Mouse (Mus musculus): Measurements from ENCODE around the gene Vamp5. TPM values are rescaled to one million over a fixed set of nuclear protein-coding genes. Genes with fewer than 3 reads are reported as not detected.

Gene Vamp5
- polyA plus RNA-seq, 1 experiment from 2014 or later, result 23.9 TPM

DNA sequence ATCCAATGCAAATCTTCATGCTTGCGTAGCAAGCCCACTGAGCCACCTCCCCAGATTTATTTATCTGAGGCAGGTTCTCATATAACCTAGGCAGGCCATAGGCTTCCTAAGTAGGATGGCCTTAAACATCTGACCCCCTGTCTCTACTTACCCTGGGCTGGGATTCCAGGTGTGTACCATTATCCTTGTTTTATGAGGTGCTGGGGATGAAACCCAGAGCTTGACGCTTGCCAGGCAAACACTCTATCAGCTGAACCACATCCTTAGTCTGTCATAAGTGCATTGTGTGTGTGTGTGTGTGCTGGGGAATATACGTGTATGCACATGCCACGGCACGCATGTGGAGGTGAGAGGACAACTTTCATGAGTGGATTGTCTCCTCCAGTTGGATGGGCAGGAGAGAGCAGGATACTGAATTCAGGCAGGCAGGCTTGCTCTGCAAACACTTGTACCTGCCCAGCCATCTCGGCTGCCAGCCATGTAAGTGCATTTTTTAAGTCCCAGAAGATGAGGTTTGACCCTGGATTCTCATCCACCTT, 8.6 kb upstream of the Vamp5 start:
- WGBS, result 72% methylated on average over 6 of the region's 6 CpGs
- Histone ChIP-seq H3K9ac (0 out of 2 replicates have a peak overlapping the region, but pooled peaks have one; percentile 16), H3K4me1 (peaks cover 23% of the 10 kb centered on the region), H3K36me3 (peaks cover 29% of the 10 kb centered on the region), H3K9me3 (no peaks in the 10 kb centered on the region), H3K4me2 (peak overlapping the region; percentile 70), H3K4me3 (replicated peaks) (peak overlapping the region; percentile 65), H3K27me3 (replicated peaks) (no peaks in the 10 kb centered on the region), H3K27ac (peak overlapping the region; percentile 98)
- ATAC-seq (ENCODE audit: insufficient read depth, low FRiP score, low read depth), result no peak

DNA sequence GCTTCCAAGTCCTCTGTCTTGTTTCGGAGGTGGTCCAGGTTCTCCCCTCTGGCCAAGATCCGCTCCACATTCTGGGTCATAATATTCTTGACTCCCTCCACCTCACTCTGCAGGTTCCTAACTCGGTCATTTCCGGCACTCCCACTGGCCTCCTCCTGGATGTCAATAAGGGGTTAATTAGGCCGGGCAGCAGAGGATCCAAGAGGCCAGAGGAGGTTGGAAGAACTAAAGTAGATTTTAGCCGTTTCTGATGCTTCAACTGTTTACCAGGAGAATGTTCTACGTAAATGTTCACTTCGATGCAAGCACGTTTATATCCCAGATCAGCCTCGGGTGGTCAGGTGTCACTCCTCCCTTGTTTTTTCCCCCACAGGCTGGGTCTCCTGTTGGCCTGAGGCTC, 8.0 kb upstream of the Vamp5 start:
- no peaks in the 10 kb centered on the region for H3K9me3 ChIP-seq
- H3K4me2 ChIP-seq, result peak overlapping the region; percentile 70
- WGBS, result 64% methylated on average over 10 of the region's 10 CpGs
- H3K27me3 ChIP-seq (replicated peaks), result no peaks in the 10 kb centered on the region
- ATAC-seq (ENCODE audit: insufficient read depth, low FRiP score, low read depth), result no peak
- H3K4me3 ChIP-seq (replicated peaks), result no peak overlapping the region
- no peak overlapping the region for H3K27ac ChIP-seq
- peaks cover 21% of the 10 kb centered on the region for H3K4me1 ChIP-seq
- peaks cover 29% of the 10 kb centered on the region for H3K36me3 ChIP-seq
- no peak overlapping the region for H3K9ac ChIP-seq

DNA sequence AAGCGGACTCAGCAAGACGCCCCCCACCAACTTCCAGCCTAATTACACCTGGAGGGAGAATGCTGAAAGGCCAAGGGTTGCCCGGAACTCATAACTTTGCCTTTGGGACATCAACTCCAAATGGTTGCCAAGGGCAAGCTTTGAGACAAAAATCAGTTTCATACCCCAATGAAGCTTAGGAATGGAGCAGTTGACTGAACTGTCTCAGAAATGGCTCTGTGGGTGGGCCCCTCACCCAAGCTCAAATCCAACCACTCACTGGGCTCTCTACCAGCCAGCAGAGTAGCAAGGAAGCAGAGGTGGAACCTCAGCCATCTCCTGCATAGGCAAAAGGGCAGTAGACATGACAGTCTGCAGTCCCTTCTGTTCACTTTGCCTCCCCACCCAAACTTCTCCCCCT, 7.5 kb upstream of the Vamp5 start:
- WGBS, result 88% methylated on average over 3 of the region's 3 CpGs
- H3K4me2 ChIP-seq, result peak overlapping the region; percentile 70; the same call in 1 of the 2 replicates
- no peak for ATAC-seq (ENCODE audit: insufficient read depth, low FRiP score, low read depth)

DNA sequence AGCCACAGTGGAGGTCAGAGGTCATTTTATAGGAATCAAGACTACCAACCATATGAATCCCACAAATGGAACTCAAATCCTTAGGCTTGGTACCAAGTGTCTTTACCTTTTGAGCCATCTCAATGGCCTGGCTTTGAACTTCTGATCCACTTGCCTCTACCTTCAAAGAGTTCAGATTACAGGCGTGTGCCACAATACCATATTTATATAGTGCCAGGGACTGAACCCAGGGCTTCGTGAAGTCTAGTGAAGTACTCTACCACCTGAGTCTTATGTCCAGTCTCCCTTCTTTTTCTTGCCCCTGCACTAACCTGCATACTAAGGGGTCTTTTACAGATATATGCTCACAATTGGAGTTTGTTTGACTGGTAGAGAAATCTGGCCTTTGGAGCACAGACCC, 6.3 kb upstream of the Vamp5 start:
- Histone ChIP-seq H3K4me2 (no peak overlapping the region), H3K9me3 (no peaks in the 10 kb centered on the region), H3K9ac (no peak overlapping the region), H3K4me3 (replicated peaks) (no peak overlapping the region), H3K4me1 (peaks cover 20% of the 10 kb centered on the region), H3K27ac (no peak overlapping the region), H3K27me3 (replicated peaks) (no peaks in the 10 kb centered on the region), H3K36me3 (peaks cover 29% of the 10 kb centered on the region)
- ATAC-seq (ENCODE audit: insufficient read depth, low FRiP score, low read depth), result no peak
- WGBS, result 92% methylated on average over 2 of the region's 2 CpGs

More for the DNA sequence above, 7.5 kb upstream of the Vamp5 start:
- no peak overlapping the region for H3K27ac ChIP-seq
- no peak overlapping the region for H3K4me3 ChIP-seq (replicated peaks)
- H3K27me3 ChIP-seq (replicated peaks), result no peaks in the 10 kb centered on the region
- H3K9me3 ChIP-seq, result no peaks in the 10 kb centered on the region
- H3K4me1 ChIP-seq, result peaks cover 20% of the 10 kb centered on the region
- peaks cover 29% of the 10 kb centered on the region for H3K36me3 ChIP-seq
- H3K9ac ChIP-seq, result no peak overlapping the region

DNA sequence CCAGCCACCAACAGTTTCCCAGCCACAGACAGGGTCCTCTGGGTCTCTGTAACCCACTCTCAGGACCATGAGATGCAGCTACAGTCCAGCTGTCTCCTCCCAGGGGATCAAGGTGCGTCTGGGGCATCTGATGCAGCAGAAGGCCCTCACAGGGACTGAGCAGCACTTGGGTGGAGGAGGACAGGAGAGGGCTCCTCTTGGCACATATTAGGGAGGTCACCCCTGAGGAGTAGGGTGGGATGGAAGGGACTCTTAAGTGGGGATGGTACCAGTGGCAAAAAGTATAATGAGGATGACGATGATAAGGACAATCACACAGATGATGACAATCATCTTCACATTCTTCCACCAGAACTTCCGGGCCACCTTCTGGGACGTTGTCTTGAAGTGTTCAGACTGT, 5.0 kb upstream of the Vamp5 start:
- H3K9ac ChIP-seq, result no peak overlapping the region
- H3K4me3 ChIP-seq (replicated peaks), result no peak overlapping the region
- H3K4me1 ChIP-seq, result peaks cover 16% of the 10 kb centered on the region
- WGBS, result 80% methylated on average over 4 of the region's 4 CpGs
- no peaks in the 10 kb centered on the region for H3K27me3 ChIP-seq (replicated peaks)
- no peak overlapping the region for H3K27ac ChIP-seq
- ATAC-seq (ENCODE audit: insufficient read depth, low FRiP score, low read depth), result no peak
- no peaks in the 10 kb centered on the region for H3K9me3 ChIP-seq
- peaks cover 29% of the 10 kb centered on the region for H3K36me3 ChIP-seq
- no peak overlapping the region for H3K4me2 ChIP-seq

DNA sequence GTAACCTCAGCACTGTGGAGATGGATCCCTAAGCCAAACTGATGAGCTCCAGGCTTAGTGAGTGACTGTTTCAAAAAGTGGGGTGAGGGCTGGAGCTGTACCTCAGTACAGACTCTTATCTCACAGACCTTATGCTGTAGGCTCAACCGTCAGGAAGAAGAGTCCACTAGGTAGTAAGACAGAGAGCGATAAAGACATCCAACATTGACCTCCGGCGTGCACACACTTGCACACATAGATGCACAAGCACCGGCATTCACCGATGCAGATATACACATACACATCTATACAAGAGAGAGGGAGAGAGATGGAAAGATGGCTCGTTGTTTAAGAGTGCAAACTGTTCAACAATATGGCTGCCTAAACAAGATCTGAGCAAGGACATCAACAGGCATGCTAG, 3.7 kb upstream of the Vamp5 start:
- no peak overlapping the region for H3K9ac ChIP-seq
- no peaks in the 10 kb centered on the region for H3K27me3 ChIP-seq (replicated peaks)
- no peaks in the 10 kb centered on the region for H3K9me3 ChIP-seq
- WGBS, result 89% methylated on average over 7 of the region's 7 CpGs
- H3K4me2 ChIP-seq, result no peak overlapping the region
- H3K27ac ChIP-seq, result no peak overlapping the region
- peaks cover 15% of the 10 kb centered on the region for H3K4me1 ChIP-seq
- H3K4me3 ChIP-seq (replicated peaks), result no peak overlapping the region
- H3K36me3 ChIP-seq, result peaks cover 29% of the 10 kb centered on the region
- ATAC-seq (ENCODE audit: insufficient read depth, low FRiP score, low read depth), result peak; percentile 81

DNA sequence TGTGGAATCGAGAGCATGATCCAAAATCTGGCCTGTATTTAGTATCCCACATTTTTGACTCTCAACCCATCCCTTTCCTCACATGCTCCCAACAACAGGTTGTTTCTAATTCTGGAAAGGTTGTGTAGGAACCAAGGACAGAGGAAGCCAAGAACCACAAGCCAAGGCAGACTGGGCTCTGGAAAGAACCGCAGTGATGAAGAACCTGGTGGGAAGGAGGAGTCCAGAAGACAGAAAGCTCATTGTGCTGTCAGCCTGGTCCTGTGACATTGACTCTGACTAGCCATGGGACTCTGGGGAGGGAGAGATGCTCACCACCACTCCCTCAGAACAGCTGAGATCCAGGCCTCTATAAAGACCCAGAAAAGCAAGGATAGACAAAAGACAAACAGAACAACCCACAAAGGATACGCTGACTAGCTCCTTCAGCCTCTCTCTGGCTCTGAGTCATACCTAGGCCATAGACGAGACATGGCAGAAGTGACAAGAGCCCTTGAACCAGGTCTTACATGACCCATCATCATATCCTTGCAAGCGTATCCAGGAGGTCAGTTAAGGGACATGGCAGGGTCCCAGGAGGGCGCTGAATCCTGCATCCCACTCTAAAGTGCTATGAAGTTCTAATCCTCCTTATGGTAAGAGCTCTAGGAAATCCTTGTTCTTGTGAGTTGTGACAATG, 3.0 kb upstream of the Vamp5 start:
- 78% methylated on average over 6 of the region's 6 CpGs for WGBS
- no peak for ATAC-seq (ENCODE audit: insufficient read depth, low FRiP score, low read depth)
- Histone ChIP-seq H3K4me3 (replicated peaks) (no peak overlapping the region), H3K4me1 (peaks cover 8% of the 10 kb centered on the region), H3K4me2 (no peak overlapping the region), H3K36me3 (peaks cover 29% of the 10 kb centered on the region), H3K27ac (no peak overlapping the region), H3K9ac (no peak overlapping the region), H3K27me3 (replicated peaks) (no peaks in the 10 kb centered on the region), H3K9me3 (no peaks in the 10 kb centered on the region)

DNA sequence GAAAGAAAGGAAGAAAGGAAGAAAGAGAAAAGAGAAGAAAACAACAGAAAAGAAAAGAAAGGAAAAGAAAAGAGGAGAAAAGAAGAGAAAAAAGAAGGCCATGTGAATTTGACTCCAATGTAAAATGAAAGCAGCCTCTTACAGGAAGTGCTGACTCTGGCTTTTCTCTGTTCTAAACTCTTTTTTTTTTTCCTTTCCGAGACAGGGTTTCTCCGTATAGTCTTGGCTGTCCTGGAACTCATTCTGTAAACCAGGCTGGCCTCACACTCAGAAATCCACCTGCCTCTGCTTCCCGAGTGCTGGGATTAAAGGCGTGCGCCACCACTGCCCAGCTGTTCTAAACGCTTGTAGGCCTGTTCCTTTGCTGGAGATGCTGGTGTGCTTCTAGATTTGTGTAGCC, 2.2 kb upstream of the Vamp5 start:
- peaks cover 28% of the 10 kb centered on the region for H3K36me3 ChIP-seq

DNA sequence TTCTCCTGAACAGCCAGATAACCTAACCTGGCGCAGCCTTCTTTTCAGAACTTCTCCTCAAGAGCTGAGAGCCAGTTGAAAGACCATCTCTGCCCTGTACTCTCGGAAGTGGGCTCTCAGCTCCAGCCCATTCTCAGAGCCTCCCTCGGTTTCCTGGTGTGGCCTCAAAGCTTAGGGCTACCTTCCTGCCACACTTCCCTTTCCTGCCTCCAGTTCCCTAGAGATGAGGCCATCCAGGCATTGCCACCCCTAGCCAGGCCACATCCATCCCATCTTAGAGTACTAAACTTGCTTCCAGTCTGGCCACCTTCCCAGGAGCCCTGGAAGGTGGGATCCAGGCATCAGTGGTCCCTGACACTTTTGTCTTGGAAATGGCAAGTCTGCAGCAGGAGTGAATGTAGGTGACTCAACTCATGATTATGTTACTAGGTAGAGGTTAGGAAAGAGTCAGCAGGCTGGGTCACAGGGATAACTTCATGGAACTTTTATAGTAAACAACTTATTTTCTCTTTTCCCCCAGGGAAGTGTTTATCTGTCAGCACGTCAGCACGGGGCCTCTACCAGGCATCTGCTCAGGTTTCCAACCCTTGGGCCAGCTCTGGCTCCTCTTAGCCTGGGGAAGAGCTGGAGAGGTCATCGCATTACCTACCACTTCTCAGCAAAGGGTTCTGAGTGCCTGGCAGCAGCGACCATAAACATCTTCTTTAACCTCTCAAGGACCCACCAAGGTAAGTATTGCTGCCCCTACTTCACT, 714 bp downstream of the Vamp5 start:
- 44% methylated on average over 7 of the region's 7 CpGs for WGBS
- Histone ChIP-seq H3K9ac (peak overlapping the region; percentile 17; the same call in 1 of the 2 replicates), H3K4me1 (peaks cover 3% of the 10 kb centered on the region; the same call in 1 of the 2 replicates), H3K27me3 (replicated peaks) (no peaks in the 10 kb centered on the region), H3K4me3 (replicated peaks) (peak overlapping the region; percentile 51), H3K27ac (peak overlapping the region; percentile 48; the same call in 1 of the 2 replicates), H3K9me3 (no peaks in the 10 kb centered on the region), H3K4me2 (peak overlapping the region; percentile 72), H3K36me3 (peaks cover 4% of the 10 kb centered on the region; the same call in 1 of the 2 replicates)
- no peak for ATAC-seq (ENCODE audit: insufficient read depth, low FRiP score, low read depth)

More for the DNA sequence above, 2.2 kb upstream of the Vamp5 start:
- Histone ChIP-seq H3K9me3 (no peaks in the 10 kb centered on the region), H3K4me3 (replicated peaks) (no peak overlapping the region), H3K4me1 (peaks cover 3% of the 10 kb centered on the region; the same call in 1 of the 2 replicates), H3K27me3 (replicated peaks) (no peaks in the 10 kb centered on the region), H3K9ac (no peak overlapping the region), H3K4me2 (no peak overlapping the region), H3K27ac (no peak overlapping the region)
- no peak for ATAC-seq (ENCODE audit: insufficient read depth, low FRiP score, low read depth)
- WGBS, result 74% methylated on average over 6 of the region's 6 CpGs

DNA sequence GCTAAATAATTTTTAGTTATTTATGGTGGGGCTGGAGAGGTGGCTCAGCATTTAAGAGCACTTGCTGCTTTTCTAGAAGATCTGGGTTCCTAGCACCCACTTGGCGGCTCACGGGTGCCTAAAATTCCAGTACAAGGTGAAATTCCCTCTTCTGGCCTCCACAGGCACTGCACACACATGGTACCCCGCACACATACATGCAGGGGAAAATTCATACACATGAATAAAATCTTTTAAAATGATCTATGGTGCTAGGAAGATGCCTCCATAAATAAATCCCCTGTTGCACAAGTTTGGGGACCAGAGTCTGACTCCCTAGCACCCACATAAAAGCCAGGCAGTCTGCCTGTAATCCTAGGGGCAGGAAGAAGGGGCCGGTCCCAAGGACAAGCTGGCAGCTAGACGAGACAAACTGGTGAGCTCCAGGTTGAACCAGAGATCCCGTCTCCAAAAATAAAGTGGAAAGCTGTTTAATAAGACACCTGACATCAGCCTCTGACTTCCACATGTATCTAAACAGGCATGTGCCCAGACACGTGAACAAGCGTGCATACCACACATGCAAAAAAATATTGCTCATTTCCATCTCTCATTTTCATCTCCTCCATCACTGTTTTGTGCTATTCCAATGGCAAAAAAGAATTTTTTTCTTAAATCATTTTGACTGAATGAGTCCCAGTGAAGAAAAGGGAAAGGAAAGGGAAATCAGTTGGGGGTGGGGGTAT, 1.6 kb downstream of the Vamp5 start:
- 0 out of 2 replicates have a peak overlapping the region, but pooled peaks have one; percentile 72 for H3K4me2 ChIP-seq
- H3K36me3 ChIP-seq, result no peaks in the 10 kb centered on the region
- no peaks in the 10 kb centered on the region for H3K9me3 ChIP-seq
- 85% methylated on average over 8 of the region's 8 CpGs for WGBS
- H3K27me3 ChIP-seq (replicated peaks), result no peaks in the 10 kb centered on the region
- no peak for ATAC-seq (ENCODE audit: insufficient read depth, low FRiP score, low read depth)
- no peak overlapping the region for H3K9ac ChIP-seq
- no peak overlapping the region for H3K27ac ChIP-seq
- H3K4me3 ChIP-seq (replicated peaks), result no peak overlapping the region
- peaks cover 8% of the 10 kb centered on the region; the same call in 1 of the 2 replicates for H3K4me1 ChIP-seq

DNA sequence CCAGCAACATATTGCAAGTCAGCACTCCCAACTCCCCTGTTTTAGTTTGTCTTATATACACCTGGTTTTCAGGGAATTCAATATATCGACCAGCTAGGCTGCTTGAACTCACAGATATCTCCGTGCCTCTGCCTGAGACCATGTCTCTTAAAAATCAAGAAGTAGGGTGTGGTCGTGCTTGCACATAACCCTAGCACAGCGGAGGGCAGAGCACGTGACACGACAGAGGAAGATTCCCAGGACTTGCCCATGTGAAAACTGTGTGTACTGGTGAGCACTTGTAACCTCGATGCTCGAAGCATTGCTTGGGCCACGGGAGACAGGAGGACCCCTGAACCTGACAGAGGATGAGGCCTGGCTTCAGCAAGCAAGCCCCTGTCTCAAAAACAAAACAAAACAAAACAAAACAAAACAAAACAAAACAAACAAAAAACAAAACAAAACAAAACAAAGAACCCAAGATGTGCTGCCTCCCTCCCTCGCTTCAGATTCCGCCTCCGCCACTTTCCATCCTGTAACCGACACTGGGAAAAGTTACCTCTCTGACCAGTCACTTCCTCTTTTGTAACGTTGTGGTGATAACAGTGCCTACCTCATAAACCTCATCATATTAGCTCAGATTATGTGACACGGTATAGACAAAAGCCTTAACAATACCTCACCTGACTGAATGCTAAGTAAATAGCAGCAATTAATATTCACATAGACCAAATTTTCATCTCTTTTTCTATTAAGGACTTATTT, 5.3 kb downstream of the Vamp5 start:
- peak; percentile 54; the same call in 1 of the 2 replicates for ATAC-seq (ENCODE audit: insufficient read depth, low FRiP score, low read depth)
- Histone ChIP-seq H3K4me1 (peaks cover 7% of the 10 kb centered on the region), H3K9ac (no peak overlapping the region), H3K9me3 (no peaks in the 10 kb centered on the region), H3K4me3 (replicated peaks) (no peak overlapping the region), H3K4me2 (no peak overlapping the region), H3K36me3 (no peaks in the 10 kb centered on the region), H3K27me3 (replicated peaks) (no peaks in the 10 kb centered on the region), H3K27ac (no peak overlapping the region)
- 68% methylated on average over 15 of the region's 15 CpGs for WGBS

All from stomach, embryonic 15.5 days (tissue).